Mouse (Mus musculus) layer of hippocampus, adult 2 months (tissue): ENCODE results near the gene 1110004F10Rik. TPM values are rescaled to one million over a fixed set of nuclear protein-coding genes. Genes with fewer than 3 reads are reported as not detected.
"Not testable (repeated sequence)": the region's sequence is repeated elsewhere in the genome, so short reads cannot be mapped to it uniquely, and the experiment has no call there.

Experiments
- DNase-seq, 2 experiments: peaks; one replicate each; pipeline ENCODE4 v3.0.0; 2022; ENCODE audit warnings: low spot score in 2 of 2
- H3K27ac ChIP-seq: fragments of 200-600 bp; 2 replicates; pipeline ENCODE4 v1.8.1; 2022
- H3K4me3 ChIP-seq: fragments of 200-600 bp; 2 replicates; pipeline ENCODE4 v1.8.1; 2022; ENCODE audit warnings: mild to moderate bottlenecking
- CTCF ChIP-seq: fragments of 200-600 bp; conservative IDR thresholded peaks from 2 replicates; pipeline ENCODE4 v1.8.1; 2022; ENCODE audit warnings: antibody characterized with exemption, mild to moderate bottlenecking, moderate library complexity
- total RNA-seq, 2 experiments: library from RNA; stranded (reverse); gene quantifications; 2 replicates each; pipeline ENCODE4 v1.2.3; 2021

Gene 1110004F10Rik
- total RNA-seq, 2 experiments from 2014 or later: 101 to 106 TPM

- 0 out of 2 replicates have a peak overlapping the region, but pooled peaks have one; percentile 10 for H3K27ac ChIP-seq
- no peak for TF ChIP-seq CTCF
- H3K4me3 ChIP-seq: no peak overlapping the region
- DNase-seq: no peak
These were observed 2.3 kb upstream of the 1110004F10Rik start for GRCm38 (mm10) chr7:116036591-116037555.

GRCm38 (mm10) chr7:116038024-116038423 lies 1.2 kb upstream of the 1110004F10Rik start:
- Histone ChIP-seq H3K4me3 (peak overlapping the region; percentile 59), H3K27ac (no peak overlapping the region; the same call in 1 of the 2 replicates)
- no peak for TF ChIP-seq CTCF
- no peak for DNase-seq

GRCm38 (mm10) chr7:116038511-116038910 lies 686 bp upstream of the 1110004F10Rik start, which contains the start of gene Sox6:
Gene Sox6 (minus strand): TSS chr7:116038796.
- no peak for DNase-seq

GRCm38 (mm10) chr7:116039538-116040466 lies 605 bp downstream of the 1110004F10Rik start:
- TF ChIP-seq CTCF: peak; percentile 94
- Histone ChIP-seq H3K4me3 (peak overlapping the region; percentile 59), H3K27ac (peak overlapping the region; percentile 71)
- peak; percentile 82 to 88 for DNase-seq

More at GRCm38 (mm10) chr7:116038511-116038910, 686 bp upstream of the 1110004F10Rik start, which contains the start of gene Sox6:
- TF ChIP-seq CTCF: no peak
- Histone ChIP-seq H3K27ac (peak within 1 kb of the TSS; percentile 71), H3K4me3 (peak within 1 kb of the TSS; percentile 59)

- H3K27ac ChIP-seq: peak overlapping the region; percentile 55; the same call in 1 of the 2 replicates
- no peak for DNase-seq
- peak overlapping the region; percentile 59 for H3K4me3 ChIP-seq
- TF ChIP-seq CTCF: no peak; the same call in 1 of the 2 replicates
These were observed 1.3 kb downstream of the 1110004F10Rik start for GRCm38 (mm10) chr7:116040470-116041019.

- peak; percentile 65 for TF ChIP-seq CTCF
- H3K27ac ChIP-seq: no peak overlapping the region
- H3K4me3 ChIP-seq: no peak overlapping the region
- no peak for DNase-seq
These were observed 21.5 kb downstream of the 1110004F10Rik start for GRCm38 (mm10) chr7:116060739-116061138.

GRCm38 (mm10) chr7:116084366-116084765 lies 45.2 kb downstream of the 1110004F10Rik start, which contains the start of gene Gm4353:
Gene Gm4353 (minus strand): TSS chr7:116084635.
- not testable (repeated sequence) for H3K4me3 ChIP-seq, DNase-seq, H3K27ac ChIP-seq

GRCm38 (mm10) chr7:116092710-116093465 lies 53.7 kb downstream of the 1110004F10Rik start:
- peak; percentile 95 to 97 for DNase-seq
- Histone ChIP-seq H3K27ac (peak overlapping the region; percentile 97), H3K4me3 (peak overlapping the region; percentile 87)
- TF ChIP-seq CTCF: peak; percentile 68

GRCm38 (mm10) chr7:116093466-116093850 lies 54.3 kb downstream of the 1110004F10Rik start:
- peak overlapping the region; percentile 97 for H3K27ac ChIP-seq
- no peak; the same call in 1 of the 2 replicates for TF ChIP-seq CTCF
- DNase-seq: no peak
- peak overlapping the region; percentile 87 for H3K4me3 ChIP-seq

GRCm38 (mm10) chr7:116099952-116100528 lies 60.8 kb downstream of the 1110004F10Rik start:
- no peak for TF ChIP-seq CTCF
- no peak for DNase-seq

GRCm38 (mm10) chr7:116103091-116103490 lies 63.9 kb downstream of the 1110004F10Rik start:
- H3K27ac ChIP-seq: no peak overlapping the region
- no peak overlapping the region for H3K4me3 ChIP-seq
- no peak for TF ChIP-seq CTCF

More at GRCm38 (mm10) chr7:116099952-116100528, 60.8 kb downstream of the 1110004F10Rik start:
- Histone ChIP-seq H3K27ac (no peak overlapping the region), H3K4me3 (no peak overlapping the region)

More at GRCm38 (mm10) chr7:116103091-116103490, 63.9 kb downstream of the 1110004F10Rik start:
- DNase-seq: no peak
